Mouse (Mus musculus) splenic B cell, adult 2 months (primary cell): ENCODE data around the gene Prkch.

ENCODE experiments used
- DNase-seq: peaks from one replicate; pipeline ENCODE4 v3.0.0-alpha.2; 2011; ENCODE audit warnings: low read depth, low spot score
- H3K27me3 ChIP-seq: 2 replicates; pipeline ENCODE4 v1.6.1; 2012; ENCODE audit warnings: mild to moderate bottlenecking, low read length, moderate library complexity, mixed read lengths; ENCODE audit not compliant: control insufficient read depth, poor library complexity, insufficient read depth, severe bottlenecking
- H3K36me3 ChIP-seq: 2 replicates; pipeline ENCODE4 v1.6.1; 2012; ENCODE audit warnings: mild to moderate bottlenecking, low read length, moderate library complexity, mixed read lengths; ENCODE audit not compliant: control insufficient read depth, poor library complexity, insufficient read depth, severe bottlenecking

Gene Prkch

DNA sequence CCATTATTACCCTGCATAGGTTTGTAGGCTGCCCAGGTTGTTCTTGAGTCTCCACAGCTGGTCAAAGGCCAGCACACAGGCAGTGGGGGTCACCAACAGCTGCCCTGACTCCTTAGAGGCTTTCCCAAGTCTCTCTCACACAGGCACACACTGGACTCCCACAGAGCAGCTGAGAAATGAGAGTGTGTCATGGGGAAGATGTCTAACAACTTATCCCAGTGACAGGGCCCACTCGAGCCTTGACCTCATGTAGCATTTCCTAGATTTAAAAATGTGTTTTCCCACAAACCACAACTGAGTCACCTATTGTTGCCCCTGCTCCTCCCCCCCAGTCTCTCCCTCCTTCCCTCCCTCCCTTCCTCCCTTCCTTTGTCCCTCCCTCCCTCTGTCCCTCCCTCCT lies 234.2 kb downstream of the Prkch start:
- no peaks in the 10 kb centered on the region; the same call in 1 of the 2 replicates for H3K27me3 ChIP-seq
- no peaks in the 10 kb centered on the region for H3K36me3 ChIP-seq
- DNase-seq = no peak

DNA sequence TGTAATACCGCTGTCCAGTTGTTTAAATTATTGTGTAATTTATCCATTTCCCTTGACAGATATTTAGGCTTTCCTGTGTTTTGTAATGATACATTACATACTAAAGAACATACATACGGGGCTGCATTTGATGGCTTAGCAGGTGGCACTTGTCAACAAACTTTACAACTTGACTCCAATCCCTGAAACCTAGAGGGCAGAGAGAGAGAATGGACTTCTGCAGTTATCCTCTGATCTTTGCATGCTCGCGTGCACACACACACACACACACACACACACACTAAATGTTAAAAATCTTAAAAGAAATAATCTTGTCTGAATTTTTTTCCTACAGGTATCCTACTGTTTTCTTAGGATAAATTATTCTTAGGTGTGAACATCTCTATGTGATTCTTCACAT lies 236.6 kb downstream of the Prkch start:
- Histone ChIP-seq H3K36me3 (no peaks in the 10 kb centered on the region), H3K27me3 (no peaks in the 10 kb centered on the region; the same call in 1 of the 2 replicates)

DNA sequence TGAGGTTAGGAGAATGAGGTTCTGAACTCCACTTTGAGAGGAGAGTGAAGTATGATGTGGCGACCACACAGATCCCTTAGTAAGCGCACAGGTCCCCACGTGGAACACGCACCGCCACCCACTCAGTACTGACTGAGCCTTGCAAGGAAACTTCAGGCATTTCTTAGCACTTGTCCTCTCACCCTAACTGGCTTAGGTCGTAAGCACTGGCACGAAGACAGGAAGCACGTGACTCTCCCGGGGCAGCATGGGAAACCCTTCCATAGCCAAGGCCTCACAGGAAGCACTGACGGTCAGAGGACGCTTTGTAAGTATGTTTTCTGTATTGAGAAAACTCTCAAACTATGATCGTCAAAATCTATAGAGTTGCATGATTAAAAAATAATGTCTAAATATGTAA lies 237.7 kb downstream of the Prkch start:
- H3K36me3 ChIP-seq = no peaks in the 10 kb centered on the region
- no peaks in the 10 kb centered on the region; the same call in 1 of the 2 replicates for H3K27me3 ChIP-seq
- no peak for DNase-seq

More for the DNA sequence above, 236.6 kb downstream of the Prkch start:
- no peak for DNase-seq

DNA sequence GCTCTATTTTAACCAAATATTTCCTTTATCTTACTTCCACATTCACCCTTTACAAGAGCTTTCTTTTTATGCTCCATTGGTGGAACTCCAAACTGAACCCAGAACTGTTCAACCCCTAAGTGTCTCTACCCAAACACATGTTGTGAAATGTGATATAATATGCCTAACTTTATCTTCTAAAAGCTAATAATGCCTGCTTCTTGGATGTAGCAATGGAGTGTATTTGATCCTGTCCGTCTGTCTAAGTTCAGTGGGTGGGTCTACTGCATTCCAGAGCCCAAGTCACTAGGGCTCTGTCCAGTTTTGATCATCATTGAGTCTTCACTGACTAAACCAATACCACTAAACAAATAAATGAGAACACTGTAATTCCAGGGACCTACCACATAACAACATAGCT lies 240.2 kb downstream of the Prkch start:
- no peaks in the 10 kb centered on the region for H3K27me3 ChIP-seq
- no peaks in the 10 kb centered on the region for H3K36me3 ChIP-seq
- DNase-seq = no peak
